Mouse (Mus musculus) gonadal fat pad, adult 2 months (tissue): Measurements from ENCODE around the gene Cdc42ep5. TPM values are rescaled to one million over a fixed set of nuclear protein-coding genes. Genes with fewer than 3 reads are reported as not detected.

Experiments used
- DNase-seq: peaks from one replicate; pipeline ENCODE4 v3.0.0-alpha.2; 2012; ENCODE audit warnings: low read depth
- polyA plus RNA-seq: library from polyadenylated mRNA; depleted of rRNA; stranded (reverse); fragments of >200 nt; gene quantifications from 2 replicates; pipeline ENCODE4 v1.2.3, GENCODE M21; 2012; rRNA removed

Gene Cdc42ep5
- polyA plus RNA-seq, 1 experiment = 20.8 TPM

DNA sequence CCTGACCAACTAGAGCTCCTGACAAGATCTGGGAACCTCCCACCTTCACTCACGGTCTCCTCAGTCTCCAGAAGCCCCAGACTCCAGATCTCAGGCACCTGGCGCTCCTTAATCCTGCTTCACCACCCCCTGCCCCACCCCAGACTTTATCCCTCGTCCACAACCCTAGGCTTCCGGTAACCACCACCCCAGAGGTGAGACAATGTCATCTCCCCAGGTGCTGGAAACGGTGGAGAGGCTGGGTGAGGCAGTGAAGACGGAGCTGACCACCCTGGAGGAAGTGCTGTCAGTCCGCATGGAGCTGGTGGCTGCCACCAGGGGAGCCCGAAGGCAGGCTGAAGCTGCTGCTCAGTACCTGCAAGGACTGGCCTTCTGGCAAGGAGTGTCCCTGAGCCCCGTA, 39.4 kb downstream of the Cdc42ep5 start:
- no peak for DNase-seq

DNA sequence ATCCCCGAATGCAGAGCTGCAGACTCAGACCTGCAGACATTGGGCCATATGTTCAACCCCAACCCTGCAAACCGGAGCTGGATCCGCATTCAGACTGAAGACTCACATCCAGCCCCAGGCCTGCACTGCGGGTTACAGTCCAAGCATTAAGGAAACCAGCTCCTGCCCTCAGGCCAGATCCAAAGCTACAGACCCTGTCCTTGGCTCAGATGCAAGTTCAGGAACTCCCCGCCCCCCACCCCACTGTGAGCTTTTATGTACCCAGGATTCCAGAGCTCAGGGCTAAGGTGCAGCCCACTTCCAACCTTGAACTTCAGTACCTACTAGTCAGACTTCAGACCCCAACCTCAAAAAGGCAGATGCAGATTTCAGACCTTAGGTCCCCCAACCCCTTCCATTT, 39.8 kb downstream of the Cdc42ep5 start:
- DNase-seq = no peak

DNA sequence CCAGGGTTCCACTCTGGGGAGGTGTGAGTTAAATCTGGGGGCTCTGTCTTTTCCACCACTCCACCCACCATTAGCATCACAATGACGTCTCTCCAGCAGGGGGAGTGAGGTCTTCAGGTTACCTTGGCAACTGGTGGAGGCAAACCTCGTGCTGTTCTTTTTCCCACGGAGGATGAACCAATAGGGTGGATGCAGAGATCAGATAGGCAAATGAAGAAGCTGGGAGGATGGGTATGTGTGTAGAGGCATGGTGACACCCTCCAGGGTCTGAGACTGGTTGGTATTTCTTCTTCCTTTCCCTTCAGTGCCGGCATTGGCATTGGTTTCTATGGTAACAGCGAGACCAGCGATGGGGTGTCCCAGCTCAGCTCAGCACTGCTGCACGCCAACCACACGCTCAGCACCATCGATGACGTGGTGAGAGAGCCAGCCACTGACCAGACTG, 40.3 kb downstream of the Cdc42ep5 start:
- no peak for DNase-seq

DNA sequence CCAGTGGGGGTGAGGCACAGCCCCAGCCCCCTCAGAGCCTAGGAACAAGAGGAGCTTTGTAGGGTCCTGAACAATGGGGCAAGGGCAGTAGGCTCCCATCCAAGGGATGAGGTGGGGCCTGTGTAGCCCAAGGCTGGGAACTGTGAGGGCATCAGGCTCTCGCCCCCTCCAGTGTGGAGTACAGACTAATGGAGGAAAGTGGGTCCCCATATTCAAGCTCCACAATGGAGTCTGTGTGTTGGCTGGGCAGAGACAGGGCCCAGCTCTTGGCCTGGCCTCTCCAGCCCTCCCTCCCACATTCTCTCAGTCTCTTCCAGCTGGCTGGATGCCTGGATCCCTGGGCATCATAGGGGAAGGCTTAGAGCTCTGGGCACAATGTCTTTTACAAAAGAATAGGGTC, 40.9 kb downstream of the Cdc42ep5 start:
- DNase-seq = no peak

DNA sequence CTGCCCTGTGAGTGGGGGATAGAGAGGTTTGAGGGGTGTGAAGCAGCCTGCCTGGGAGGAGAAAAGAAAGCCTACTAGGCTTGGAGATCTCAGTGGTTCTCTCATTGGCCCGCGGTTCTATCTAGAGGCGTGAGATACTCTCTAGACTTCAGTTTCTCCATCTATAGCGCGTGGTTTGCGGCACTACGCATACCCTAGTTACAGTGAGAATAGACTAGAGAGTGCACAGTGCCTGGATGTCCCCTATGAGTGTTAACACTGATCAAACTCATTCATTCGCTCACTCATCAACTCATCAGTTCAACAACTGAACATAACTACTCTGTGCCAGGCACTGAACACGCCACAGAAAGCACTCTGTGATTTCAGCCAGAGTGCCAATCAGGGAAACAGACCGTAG, 41.9 kb downstream of the Cdc42ep5 start:
- DNase-seq = no peak

DNA sequence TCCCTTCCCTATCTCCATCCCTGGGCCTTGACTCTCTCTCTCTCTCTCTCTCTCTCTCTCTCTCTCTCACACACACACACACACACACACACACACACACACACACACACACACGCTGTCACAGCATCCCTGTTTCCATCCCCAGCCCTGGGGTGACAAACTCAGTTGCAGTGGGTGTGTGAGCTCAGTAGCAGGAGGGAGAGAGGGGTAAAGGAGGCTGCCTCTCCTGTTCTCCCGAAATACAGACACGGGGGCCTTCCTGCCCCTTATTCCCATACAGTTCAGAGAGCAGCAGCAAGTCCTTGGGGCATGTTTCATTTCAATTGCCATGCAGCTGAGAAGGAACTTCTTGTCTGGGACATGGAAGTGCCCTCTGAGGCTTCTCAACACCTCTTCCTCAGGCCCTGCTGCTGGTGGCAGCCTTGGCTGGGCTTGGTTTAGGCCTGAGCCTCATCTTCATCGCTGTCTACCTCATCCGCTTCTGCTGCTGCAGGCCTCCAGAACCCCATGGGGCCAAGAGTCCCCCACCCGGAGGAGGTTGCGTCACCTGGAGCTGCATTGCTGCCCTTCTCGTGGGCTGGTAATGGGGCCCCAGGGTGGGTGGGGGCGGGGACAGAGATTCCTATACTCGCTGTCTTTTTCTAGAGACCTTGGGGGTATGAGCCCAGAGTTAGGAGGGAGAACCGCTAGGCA, 42.4 kb downstream of the Cdc42ep5 start:
- DNase-seq = no peak

DNA sequence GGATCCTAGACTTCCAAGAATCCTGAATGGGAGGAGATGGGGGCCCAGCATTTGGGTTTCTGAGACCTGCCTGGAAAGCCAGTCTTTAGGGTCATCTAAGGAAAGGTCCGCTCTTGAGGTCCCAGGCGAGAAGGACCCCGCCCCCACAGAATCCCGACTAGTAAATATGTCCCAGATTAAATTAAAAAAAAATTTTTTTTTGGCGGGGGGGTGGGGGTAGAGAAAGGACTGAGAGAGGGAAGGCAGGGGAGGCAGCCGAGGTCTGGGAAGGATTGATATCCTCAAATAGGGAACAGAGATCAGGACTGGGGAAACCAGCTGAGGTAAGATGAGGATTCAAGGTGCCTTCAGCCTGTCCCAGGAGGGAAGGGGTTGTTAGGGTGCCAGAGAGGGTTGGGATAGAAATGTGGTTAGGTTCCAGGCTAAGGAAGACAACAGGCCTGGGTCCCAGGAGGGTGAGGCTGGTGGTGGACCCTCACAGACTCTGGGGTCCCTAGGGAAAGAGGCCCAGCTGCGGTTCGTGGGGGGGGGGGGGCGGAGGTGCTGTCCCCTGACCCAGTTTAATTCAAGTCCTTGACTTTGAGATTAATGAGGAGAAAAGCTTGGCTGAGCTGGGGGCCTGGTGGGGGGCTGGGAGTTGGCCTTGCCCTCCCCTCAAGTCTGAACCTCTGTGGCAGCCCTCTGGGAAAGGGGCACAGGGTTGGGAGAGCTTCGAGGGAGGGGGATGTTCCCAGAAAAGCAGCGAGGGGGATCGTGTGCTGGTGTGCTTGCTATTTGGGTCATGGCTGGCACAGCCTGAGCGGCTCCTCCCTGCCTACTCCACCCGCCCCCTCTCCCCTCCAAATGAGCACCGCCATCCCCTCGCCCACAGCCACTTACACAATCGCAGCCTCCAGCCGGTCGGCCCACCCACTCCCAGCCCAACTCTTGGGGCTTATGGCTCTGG, 44.4 kb downstream of the Cdc42ep5 start:
- DNase-seq = no peak

DNA sequence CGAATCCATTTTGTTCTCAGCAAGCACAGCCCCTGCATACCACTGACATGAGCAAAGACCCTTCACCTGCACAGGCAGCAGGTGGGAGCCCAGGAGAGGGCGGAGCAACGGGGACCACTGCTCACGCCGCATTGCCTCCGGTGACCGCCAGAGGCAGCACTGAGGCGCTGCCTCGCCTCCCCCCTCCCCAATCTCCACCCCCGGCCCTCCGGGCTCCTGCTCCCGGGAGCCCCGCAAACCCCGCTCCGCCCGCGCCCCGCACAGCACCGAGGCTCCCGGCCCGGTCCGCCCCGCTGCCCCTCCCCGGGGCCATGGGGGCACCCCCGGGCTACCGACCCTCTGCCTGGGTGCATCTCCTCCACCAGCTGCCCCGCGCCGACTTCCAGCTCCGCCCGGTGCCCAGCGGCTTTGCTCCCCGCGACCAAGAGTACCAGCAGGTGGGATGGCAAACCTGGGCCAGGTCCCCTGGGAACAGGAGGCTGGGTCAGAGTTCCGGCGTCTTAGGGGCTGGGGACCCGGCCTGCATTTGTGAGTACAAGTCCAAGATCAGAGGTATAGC, 45.2 kb downstream of the Cdc42ep5 start, which contains the start of gene Ttyh1:
TSS of gene Ttyh1 (plus strand) at position 65 of the 559 bp plus-strand sequence.
- no peak for DNase-seq

DNA sequence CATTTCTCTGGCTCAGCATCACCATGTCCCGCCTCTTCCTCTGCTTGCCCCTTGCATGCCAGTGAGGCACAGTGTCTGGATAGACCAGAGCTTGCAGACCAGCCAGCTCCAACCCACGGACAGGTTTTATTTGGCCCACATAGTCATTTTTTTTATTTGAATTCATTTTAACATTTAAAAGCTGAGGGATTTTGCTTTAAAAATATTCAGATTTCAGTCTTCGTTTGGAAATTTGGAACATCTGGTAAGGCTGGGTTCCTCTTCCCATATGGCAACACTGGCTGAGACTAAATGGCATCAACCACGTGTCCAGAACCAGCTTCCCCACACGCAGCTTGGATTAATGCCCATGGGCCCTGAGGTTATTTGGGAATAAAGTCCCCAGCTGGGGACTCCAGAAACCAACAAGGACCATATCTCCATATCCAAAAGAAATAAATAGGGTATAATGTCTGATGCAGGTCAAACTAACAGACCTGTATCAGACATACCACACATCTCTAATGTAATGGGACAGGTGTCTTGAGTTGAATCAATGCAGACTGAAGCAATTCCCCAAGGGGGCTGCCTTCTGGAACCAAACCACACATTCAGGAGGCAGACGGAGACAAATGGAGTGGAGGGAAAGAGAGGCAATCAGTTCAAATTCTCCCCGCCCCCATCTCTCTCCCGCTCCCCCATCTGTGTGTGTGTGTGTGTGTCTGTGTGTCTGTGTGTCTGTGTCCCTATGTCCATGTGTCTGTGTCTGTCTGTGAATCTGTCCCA, 47.4 kb downstream of the Cdc42ep5 start:
- no peak for DNase-seq

DNA sequence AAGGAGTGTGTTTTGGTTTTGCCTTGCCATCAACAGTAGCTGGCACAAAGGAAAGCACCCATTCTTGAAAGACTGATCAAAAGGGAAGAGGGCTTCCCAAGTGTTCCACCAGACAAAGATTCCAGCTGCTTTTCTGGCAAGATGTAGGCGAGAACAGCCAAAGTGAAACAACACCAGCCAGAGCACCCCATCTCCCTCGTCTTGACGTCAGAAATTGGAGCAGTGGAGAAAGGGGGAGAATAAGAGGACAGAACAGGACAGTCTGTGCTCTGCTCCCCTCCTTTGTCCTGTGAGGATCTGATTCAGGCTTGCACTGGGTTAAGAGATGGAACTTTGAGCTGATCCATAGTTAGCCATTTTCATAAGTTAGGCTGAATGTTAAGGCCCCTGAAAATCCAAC, 52.9 kb downstream of the Cdc42ep5 start:
- DNase-seq = no peak

DNA sequence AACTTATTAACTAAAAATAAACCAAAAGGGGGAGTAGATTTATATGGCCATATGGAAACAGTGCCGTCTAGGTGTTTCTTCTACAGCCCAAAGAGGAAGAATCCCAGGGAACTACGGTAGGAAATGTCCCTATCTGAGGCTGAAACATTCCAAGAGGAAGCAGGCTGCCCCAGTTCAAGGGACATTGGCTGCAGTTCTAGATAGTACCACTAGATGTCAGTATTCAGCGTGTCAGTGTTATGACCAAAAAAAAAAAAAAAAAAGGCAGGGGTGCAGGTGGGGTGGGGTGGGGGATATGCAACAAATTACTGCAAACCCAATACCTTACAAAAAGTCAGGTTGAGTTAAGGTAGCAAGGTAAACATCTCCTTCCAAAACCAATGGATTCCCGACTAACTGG, 61.2 kb downstream of the Cdc42ep5 start:
- no peak for DNase-seq

Other genes with a start within 250 kb of the Cdc42ep5 start
- 1.8 and 2.0 TPM in 2 replicates for gene Lilra6, start 249.4 kb downstream of the Cdc42ep5 start, polyA plus RNA-seq
- gene Lair1, start 101.7 kb downstream of the Cdc42ep5 start, polyA plus RNA-seq = 5.2 and 7.0 TPM in 2 replicates
- gene Ttyh1, start 45.5 kb downstream of the Cdc42ep5 start, polyA plus RNA-seq = 46.6 and 51.3 TPM in 2 replicates
- gene Leng8, start 27.8 kb downstream of the Cdc42ep5 start, polyA plus RNA-seq = 692 and 700 TPM in 2 replicates
- gene Leng9, start 14.5 kb downstream of the Cdc42ep5 start, polyA plus RNA-seq = 8.1 and 9.0 TPM in 2 replicates
- 0.55 and 0.67 TPM in 2 replicates for gene Lilra5, start 72.9 kb upstream of the Cdc42ep5 start, polyA plus RNA-seq
- 0.42 and 0.89 TPM in 2 replicates for gene Ncr1, start 172.9 kb upstream of the Cdc42ep5 start, polyA plus RNA-seq
- gene Gp6, start 232.9 kb upstream of the Cdc42ep5 start, polyA plus RNA-seq = not detected in 2 replicates